Mouse (Mus musculus) forebrain, embryonic 11.5 days (tissue): ENCODE measurements around the gene Cd200r3. TPM values are rescaled to one million over a fixed set of nuclear protein-coding genes. Genes with fewer than 3 reads are reported as not detected.

ENCODE experiments used
- ATAC-seq: fragments of 200-750 bp; cut with Nextera tagmentation; replicated peaks from 2 replicates; pipeline ENCODE4 v1.8.0; 2017; ENCODE audit warnings: moderate TSS enrichment; ENCODE audit not compliant: low FRiP score
- DNase-seq: peaks from one replicate; pipeline ENCODE4 v3.0.0-alpha.2; 2017; ENCODE audit warnings: low spot score
- H3K27ac ChIP-seq: fragments of 300-500 bp; sonication (generic); 2 replicates; pipeline ENCODE4 v1.5.1; 2014; ENCODE audit warnings: low read depth, low read length
- H3K27me3 ChIP-seq: fragments of 300-500 bp; sonication (generic); 2 replicates; pipeline ENCODE4 v1.6.1; 2014; ENCODE audit warnings: mild to moderate bottlenecking, low read length, mixed read lengths; ENCODE audit not compliant: control insufficient read depth, insufficient read depth
- H3K36me3 ChIP-seq: fragments of 300-500 bp; sonication (generic); 2 replicates; pipeline ENCODE4 v1.6.1; 2014; ENCODE audit warnings: mild to moderate bottlenecking, low read length, moderate library complexity, mixed read lengths; ENCODE audit not compliant: control insufficient read depth, insufficient read depth
- H3K4me1 ChIP-seq: fragments of 300-500 bp; sonication (generic); replicated peaks from 2 replicates; pipeline ENCODE4 v1.6.1; 2014; ENCODE audit warnings: low read length, mixed read lengths; ENCODE audit not compliant: control insufficient read depth, insufficient read depth
- H3K4me2 ChIP-seq: fragments of 300-500 bp; sonication (generic); 2 replicates; pipeline ENCODE4 v1.6.1; 2014; ENCODE audit warnings: low read depth, mild to moderate bottlenecking, low read length, moderate library complexity, mixed read lengths; ENCODE audit not compliant: severe bottlenecking
- H3K4me3 ChIP-seq: fragments of 300-500 bp; sonication (generic); 2 replicates; pipeline ENCODE4 v1.5.1; 2014; ENCODE audit warnings: low read depth, low read length
- H3K9ac ChIP-seq: fragments of 300-500 bp; sonication (generic); 2 replicates; pipeline ENCODE4 v1.6.1; 2014; ENCODE audit warnings: low read length
- H3K9me3 ChIP-seq: fragments of 300-500 bp; sonication (generic); 2 replicates; pipeline ENCODE4 v1.6.1; 2016; ENCODE audit warnings: low read length, mixed read lengths; ENCODE audit not compliant: control insufficient read depth
- WGBS: fragments of 180-500 bp; shearing (Covaris S2); extraction: QIAGEN DNeasy Blood & Tissue Kit; methylation state at CpG from one replicate; pipeline ENCODE4 v1.1.7; 2014; 5-methylcytosine and 5-hydroxymethylcytosine counted together
- polyA plus RNA-seq: library from polyadenylated mRNA; unstranded; fragments of >200 nt; fragmentation: Nextera tagmentation; extraction: Ambion mirVana; gene quantifications from 2 replicates; pipeline ENCODE4 v1.2.1, GENCODE M21; 2014

Cd200r3 gene
- polyA plus RNA-seq, 1 experiment from 2014 or later, result not detected

GRCm38 (mm10) chr16:45018868-45019267 lies 75.4 kb downstream of the Cd200r3 start:
- H3K4me3 ChIP-seq, result no peak overlapping the region
- no peak for ATAC-seq
- no peaks in the 10 kb centered on the region for H3K27me3 ChIP-seq
- H3K9me3 ChIP-seq, result no peaks in the 10 kb centered on the region
- H3K9ac ChIP-seq, result no peak overlapping the region
- H3K4me1 ChIP-seq, result no peaks in the 10 kb centered on the region
- no peak for DNase-seq
- H3K27ac ChIP-seq, result no peak overlapping the region
- H3K4me2 ChIP-seq, result no peak overlapping the region
- WGBS, result 92% methylated on average over 2 of the region's 2 CpGs
- no peaks in the 10 kb centered on the region for H3K36me3 ChIP-seq

GRCm38 (mm10) chr16:45020055-45020454 lies 76.6 kb downstream of the Cd200r3 start:
- Histone ChIP-seq H3K36me3 (no peaks in the 10 kb centered on the region), H3K27me3 (no peaks in the 10 kb centered on the region), H3K4me2 (no peak overlapping the region), H3K4me3 (no peak overlapping the region), H3K27ac (no peak overlapping the region), H3K9ac (no peak overlapping the region), H3K9me3 (no peaks in the 10 kb centered on the region), H3K4me1 (no peaks in the 10 kb centered on the region)
- DNase-seq, result no peak
- WGBS, result 75% methylated on average over 1 of the region's 1 CpGs
- no peak for ATAC-seq

GRCm38 (mm10) chr16:45020669-45021309 lies 77.3 kb downstream of the Cd200r3 start:
- no peak overlapping the region for H3K9ac ChIP-seq
- H3K27me3 ChIP-seq, result no peaks in the 10 kb centered on the region
- H3K4me2 ChIP-seq, result no peak overlapping the region
- H3K36me3 ChIP-seq, result no peaks in the 10 kb centered on the region
- H3K4me3 ChIP-seq, result no peak overlapping the region
- DNase-seq (no peak), ATAC-seq (no peak)
- H3K9me3 ChIP-seq, result no peaks in the 10 kb centered on the region
- 83% methylated on average over 2 of the region's 2 CpGs for WGBS
- H3K27ac ChIP-seq, result no peak overlapping the region
- H3K4me1 ChIP-seq, result no peaks in the 10 kb centered on the region

- Histone ChIP-seq H3K9me3 (no peaks in the 10 kb centered on the region), H3K27ac (no peak overlapping the region), H3K4me1 (no peaks in the 10 kb centered on the region), H3K36me3 (no peaks in the 10 kb centered on the region), H3K27me3 (no peaks in the 10 kb centered on the region), H3K4me3 (no peak overlapping the region), H3K9ac (no peak overlapping the region), H3K4me2 (no peak overlapping the region)
- DNase-seq, result no peak
- no peak for ATAC-seq
Observed at GRCm38 (mm10) chr16:45021443-45021842, 78.0 kb downstream of the Cd200r3 start.

- Histone ChIP-seq H3K4me1 (no peaks in the 10 kb centered on the region), H3K27me3 (no peaks in the 10 kb centered on the region), H3K4me2 (no peak overlapping the region), H3K4me3 (no peak overlapping the region), H3K36me3 (no peaks in the 10 kb centered on the region), H3K9me3 (no peaks in the 10 kb centered on the region), H3K9ac (no peak overlapping the region), H3K27ac (no peak overlapping the region)
- no peak for DNase-seq
- ATAC-seq, result 0 out of 2 replicates have a peak, but pooled peaks have one; percentile 39
- WGBS, result 60% methylated on average over 4 of the region's 4 CpGs
Observed at GRCm38 (mm10) chr16:45023904-45024303, 80.4 kb downstream of the Cd200r3 start.

GRCm38 (mm10) chr16:45025321-45025720 lies 81.8 kb downstream of the Cd200r3 start:
- Histone ChIP-seq H3K4me3 (no peak overlapping the region), H3K27me3 (no peaks in the 10 kb centered on the region), H3K4me2 (no peak overlapping the region), H3K27ac (no peak overlapping the region), H3K36me3 (no peaks in the 10 kb centered on the region), H3K4me1 (no peaks in the 10 kb centered on the region), H3K9ac (no peak overlapping the region), H3K9me3 (no peaks in the 10 kb centered on the region)
- WGBS, result 89% methylated on average over 6 of the region's 6 CpGs
- no peak for DNase-seq
- ATAC-seq, result no peak

- no peaks in the 10 kb centered on the region for H3K4me1 ChIP-seq
- no peak overlapping the region for H3K4me3 ChIP-seq
- WGBS, result 87% methylated on average over 5 of the region's 5 CpGs
- no peak overlapping the region for H3K4me2 ChIP-seq
- H3K27ac ChIP-seq, result no peak overlapping the region
- H3K9me3 ChIP-seq, result no peaks in the 10 kb centered on the region
- H3K27me3 ChIP-seq, result no peaks in the 10 kb centered on the region
- ATAC-seq (no peak), DNase-seq (no peak)
- no peak overlapping the region for H3K9ac ChIP-seq
- no peaks in the 10 kb centered on the region for H3K36me3 ChIP-seq
Observed at GRCm38 (mm10) chr16:45029080-45029479, 85.6 kb downstream of the Cd200r3 start.

GRCm38 (mm10) chr16:45029493-45029892 lies 86.0 kb downstream of the Cd200r3 start:
- no peaks in the 10 kb centered on the region for H3K9me3 ChIP-seq
- WGBS, result 92% methylated on average over 1 of the region's 1 CpGs
- no peak overlapping the region for H3K4me2 ChIP-seq
- no peak overlapping the region for H3K4me3 ChIP-seq
- no peaks in the 10 kb centered on the region for H3K27me3 ChIP-seq
- H3K36me3 ChIP-seq, result no peaks in the 10 kb centered on the region
- ATAC-seq (no peak), DNase-seq (no peak)
- H3K27ac ChIP-seq, result no peak overlapping the region
- H3K4me1 ChIP-seq, result no peaks in the 10 kb centered on the region
- H3K9ac ChIP-seq, result no peak overlapping the region

GRCm38 (mm10) chr16:45030127-45030526 lies 86.6 kb downstream of the Cd200r3 start:
- Histone ChIP-seq H3K4me1 (no peaks in the 10 kb centered on the region), H3K9me3 (no peaks in the 10 kb centered on the region), H3K27me3 (no peaks in the 10 kb centered on the region), H3K27ac (no peak overlapping the region), H3K4me3 (no peak overlapping the region), H3K9ac (no peak overlapping the region), H3K4me2 (no peak overlapping the region), H3K36me3 (no peaks in the 10 kb centered on the region)
- WGBS, result 91% methylated on average over 4 of the region's 4 CpGs
- DNase-seq (no peak), ATAC-seq (no peak)
